Mouse (Mus musculus): ENCODE measurements around the gene Lhx9. TPM values are rescaled to one million over a fixed set of nuclear protein-coding genes. Genes with fewer than 3 reads are reported as not detected.

The Lhx9 gene
- polyA plus RNA-seq, 1 experiment from 2014 or later: 18.1 TPM

DNA sequence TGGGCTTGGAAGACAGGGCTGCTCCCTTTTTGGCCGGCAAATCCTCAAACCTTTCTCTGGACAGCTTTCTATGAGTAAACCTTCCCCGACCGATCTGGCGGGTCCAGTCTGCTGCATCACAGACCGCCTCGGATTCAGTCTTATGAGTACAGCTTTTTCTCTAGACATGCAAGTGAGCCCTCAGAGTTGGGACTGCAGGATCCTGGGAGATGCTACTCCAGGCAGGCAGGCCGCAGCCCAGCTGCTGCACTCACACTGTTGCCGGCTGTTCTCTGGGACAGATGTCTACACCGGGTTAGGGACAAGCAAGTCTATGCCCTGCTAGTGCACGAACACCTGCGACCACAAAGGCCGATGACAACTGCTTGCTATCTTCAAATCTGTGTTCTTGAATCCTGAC is 2.2 kb downstream of the Lhx9 start:
- Histone ChIP-seq H3K36me3 (peaks cover 5% of the 10 kb centered on the region; the same call in 1 of the 2 replicates), H3K4me3 (peak overlapping the region; percentile 49), H3K27me3 (ENCODE audit: insufficient read depth, poor library complexity, severe bottlenecking) (peaks cover 99% of the 10 kb centered on the region), H3K27ac (peak overlapping the region; percentile 29; the same call in 1 of the 2 replicates), H3K4me1 (replicated peaks) (peaks cover 65% of the 10 kb centered on the region), H3K9me3 (no peaks in the 10 kb centered on the region)
- WGBS: 0% methylated on average over 12 of the region's 12 CpGs
- no peak for DNase-seq (ENCODE audit: low spot score)

DNA sequence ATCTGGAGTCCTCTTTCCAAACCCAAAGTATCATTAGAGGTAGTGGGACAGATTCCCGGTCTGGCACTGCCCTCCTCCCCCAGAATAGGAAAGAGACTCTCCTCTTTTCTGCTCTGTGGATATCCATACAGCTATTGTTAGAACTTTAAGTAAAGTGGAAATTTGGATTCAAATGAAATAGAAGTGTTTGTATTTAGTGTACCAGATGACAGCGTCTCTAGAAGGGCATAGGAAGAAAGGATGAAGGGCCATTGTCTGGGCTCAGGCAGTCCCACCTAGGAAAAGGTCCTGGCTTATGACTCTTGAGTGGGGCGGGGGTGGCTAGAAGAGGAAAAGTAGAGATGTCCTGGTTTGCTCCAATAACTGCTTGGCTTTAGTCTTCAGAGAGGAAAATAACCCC is 2.9 kb downstream of the Lhx9 start:
- DNase-seq (ENCODE audit: low spot score): no peak
- no peaks in the 10 kb centered on the region for H3K36me3 ChIP-seq
- 8% methylated on average over 3 of the region's 3 CpGs for WGBS
- peak overlapping the region; percentile 49; the same call in 1 of the 2 replicates for H3K4me3 ChIP-seq
- H3K27me3 ChIP-seq (ENCODE audit: insufficient read depth, poor library complexity, severe bottlenecking): peaks cover 99% of the 10 kb centered on the region
- H3K27ac ChIP-seq: peak overlapping the region; percentile 29; the same call in 1 of the 2 replicates
- peaks cover 66% of the 10 kb centered on the region for H3K4me1 ChIP-seq (replicated peaks)
- no peaks in the 10 kb centered on the region for H3K9me3 ChIP-seq

DNA sequence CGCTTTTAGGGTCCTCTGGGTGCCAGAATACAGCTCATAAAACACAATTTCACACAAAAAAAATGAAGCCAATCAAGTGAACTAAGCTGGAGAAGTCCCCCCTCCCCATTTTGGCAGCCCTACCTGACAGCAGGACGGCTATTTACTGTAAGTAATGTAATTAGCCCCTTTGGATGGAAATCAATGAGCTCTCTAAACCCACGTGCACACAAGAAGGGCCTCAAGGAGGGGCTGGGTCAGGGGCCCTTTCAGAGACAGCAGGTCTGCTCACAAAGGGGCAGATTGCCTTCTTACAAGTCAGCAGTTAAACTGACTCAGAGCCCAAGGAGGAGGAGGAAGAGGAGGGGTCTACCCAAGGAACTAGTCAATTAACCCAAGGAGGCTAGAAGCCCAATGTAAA is 4.2 kb downstream of the Lhx9 start:
- DNase-seq (ENCODE audit: low spot score): no peak
- WGBS: under 1% methylated on average over 3 of the region's 3 CpGs
- H3K27ac ChIP-seq: no peak overlapping the region
- H3K27me3 ChIP-seq (ENCODE audit: insufficient read depth, poor library complexity, severe bottlenecking): peaks cover 100% of the 10 kb centered on the region
- H3K36me3 ChIP-seq: no peaks in the 10 kb centered on the region
- H3K4me1 ChIP-seq (replicated peaks): peaks cover 65% of the 10 kb centered on the region
- H3K9me3 ChIP-seq: no peaks in the 10 kb centered on the region
- H3K4me3 ChIP-seq: peak overlapping the region; percentile 51

DNA sequence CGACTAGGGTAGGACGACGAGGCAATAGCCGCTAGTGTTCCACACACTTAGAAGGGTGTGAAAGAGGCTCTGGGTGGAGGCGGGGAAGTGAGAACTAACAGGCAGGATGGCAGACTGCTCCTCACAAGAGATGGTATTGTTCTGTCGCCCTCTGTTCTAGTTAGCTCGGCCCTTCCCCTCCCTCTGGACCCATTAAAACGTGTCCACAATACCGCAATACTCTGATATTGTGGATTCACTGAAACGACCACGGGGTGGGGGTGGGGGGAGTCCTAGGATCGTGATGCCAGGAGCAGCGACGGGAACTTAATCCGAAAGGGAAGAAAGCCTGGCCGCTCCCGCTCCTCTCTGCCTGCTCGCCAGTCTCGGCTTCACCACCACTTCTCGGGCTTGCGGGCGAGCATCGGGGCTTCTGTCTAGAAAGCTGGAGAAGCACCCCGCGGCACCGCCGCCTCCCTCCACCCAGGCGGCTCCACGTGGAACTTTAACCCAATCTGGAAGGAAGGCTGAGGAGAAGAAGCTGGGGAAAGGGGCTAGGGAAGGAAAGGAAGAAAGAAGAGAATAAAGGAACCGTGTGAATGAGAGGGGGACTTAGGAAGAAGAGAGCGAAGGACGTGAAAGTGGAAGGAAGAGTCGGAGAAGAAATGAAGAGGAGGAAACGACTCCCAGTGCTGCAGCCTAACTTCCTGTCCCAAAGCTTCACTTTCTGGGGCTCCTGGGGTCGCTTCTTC is 4.9 kb downstream of the Lhx9 start:
- Histone ChIP-seq H3K27me3 (ENCODE audit: insufficient read depth, poor library complexity, severe bottlenecking) (peaks cover 100% of the 10 kb centered on the region), H3K27ac (peak overlapping the region; percentile 77), H3K9me3 (no peaks in the 10 kb centered on the region), H3K36me3 (no peaks in the 10 kb centered on the region), H3K4me3 (peak overlapping the region; percentile 51), H3K4me1 (replicated peaks) (peaks cover 60% of the 10 kb centered on the region)
- under 1% methylated on average over 35 of the region's 35 CpGs for WGBS
- peak; percentile 73 for DNase-seq (ENCODE audit: low spot score)

DNA sequence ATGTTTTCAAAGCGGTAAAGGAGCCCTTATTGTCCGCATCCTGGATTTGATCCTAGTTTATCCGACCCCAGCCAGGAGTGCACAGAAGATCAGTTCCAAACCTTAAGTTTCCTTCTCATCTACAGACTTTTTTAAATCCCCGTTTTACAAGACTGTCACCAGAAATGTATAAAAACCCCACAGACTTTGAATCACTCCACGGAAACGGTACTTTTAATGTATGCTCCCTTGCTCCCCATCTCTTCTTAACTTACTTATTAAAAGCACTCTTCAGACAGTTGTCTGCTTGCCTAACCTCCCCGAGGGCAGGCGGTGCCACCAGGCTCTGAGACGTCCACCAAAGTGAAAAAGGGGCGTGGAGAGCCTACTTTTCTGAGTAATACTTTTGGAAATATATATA is 5.6 kb downstream of the Lhx9 start:
- H3K27me3 ChIP-seq (ENCODE audit: insufficient read depth, poor library complexity, severe bottlenecking): peaks cover 100% of the 10 kb centered on the region
- H3K27ac ChIP-seq: no peak overlapping the region
- peaks cover 57% of the 10 kb centered on the region for H3K4me1 ChIP-seq (replicated peaks)
- peak overlapping the region; percentile 54 for H3K4me3 ChIP-seq
- WGBS: 1% methylated on average over 10 of the region's 10 CpGs
- H3K9me3 ChIP-seq: no peaks in the 10 kb centered on the region
- no peaks in the 10 kb centered on the region for H3K36me3 ChIP-seq
- DNase-seq (ENCODE audit: low spot score): no peak

- Histone ChIP-seq H3K27me3 (ENCODE audit: insufficient read depth, poor library complexity, severe bottlenecking) (peaks cover 100% of the 10 kb centered on the region), H3K36me3 (no peaks in the 10 kb centered on the region), H3K4me3 (peak overlapping the region; percentile 54), H3K9me3 (no peaks in the 10 kb centered on the region), H3K27ac (0 out of 2 replicates have a peak overlapping the region, but pooled peaks have one; percentile 77), H3K4me1 (replicated peaks) (peaks cover 52% of the 10 kb centered on the region)
- WGBS: 0% methylated on average over 8 of the region's 8 CpGs
- DNase-seq (ENCODE audit: low spot score): peak; percentile 64
Observed at GRCm38 (mm10) chr1:138842315-138842714, 6.1 kb downstream of the Lhx9 start.

DNA sequence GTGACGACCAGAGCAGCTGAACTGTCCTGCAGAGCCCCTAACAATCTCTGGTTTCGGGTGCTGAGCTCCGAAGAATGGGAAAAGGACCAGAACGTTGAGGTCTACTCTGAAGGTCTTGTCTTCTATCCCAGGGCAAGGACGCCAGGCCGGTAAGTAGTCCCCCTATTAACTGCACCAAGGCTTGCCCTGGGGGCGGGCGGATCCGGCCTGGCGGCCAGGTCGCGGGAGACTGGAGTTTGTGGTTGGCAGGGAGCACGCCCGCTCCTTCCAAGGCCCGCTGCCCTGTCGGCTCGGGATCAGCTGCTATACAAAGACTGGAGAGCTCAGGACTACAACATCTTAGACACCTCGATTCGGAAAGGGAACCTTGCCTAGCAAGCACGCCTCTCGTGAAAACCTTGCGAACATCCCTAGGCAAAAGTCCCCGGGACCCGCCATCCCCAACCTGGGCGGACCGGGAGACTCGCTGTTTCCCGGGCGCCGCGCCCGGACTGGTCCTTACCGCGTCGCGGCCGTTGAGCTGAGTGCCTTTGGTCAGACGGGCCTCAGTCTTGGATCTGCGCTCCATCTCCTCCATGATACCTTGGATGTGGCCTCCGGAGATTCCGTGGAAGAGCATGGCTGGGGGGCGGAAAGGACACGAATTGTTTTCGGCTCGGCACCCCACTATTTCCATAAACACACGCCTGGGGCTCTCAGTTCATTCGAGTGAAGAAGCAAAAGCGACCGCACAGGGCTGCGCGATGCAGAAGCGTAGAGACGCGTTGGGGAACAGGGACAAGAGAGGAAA is 6.9 kb downstream of the Lhx9 start:
- WGBS: 2% methylated on average over 54 of the region's 54 CpGs
- Histone ChIP-seq H3K9me3 (no peaks in the 10 kb centered on the region), H3K27ac (peak overlapping the region; percentile 77), H3K36me3 (no peaks in the 10 kb centered on the region), H3K27me3 (ENCODE audit: insufficient read depth, poor library complexity, severe bottlenecking) (peaks cover 100% of the 10 kb centered on the region), H3K4me1 (replicated peaks) (peaks cover 44% of the 10 kb centered on the region), H3K4me3 (peak overlapping the region; percentile 54)
- peak; percentile 84 for DNase-seq (ENCODE audit: low spot score)

- Histone ChIP-seq H3K9me3 (no peaks in the 10 kb centered on the region), H3K4me1 (replicated peaks) (peaks cover 38% of the 10 kb centered on the region), H3K27ac (peak overlapping the region; percentile 77; the same call in 1 of the 2 replicates), H3K4me3 (peak overlapping the region; percentile 54), H3K27me3 (ENCODE audit: insufficient read depth, poor library complexity, severe bottlenecking) (peaks cover 100% of the 10 kb centered on the region), H3K36me3 (no peaks in the 10 kb centered on the region)
- 3% methylated on average over 25 of the region's 25 CpGs for WGBS
- DNase-seq (ENCODE audit: low spot score): no peak
Observed at GRCm38 (mm10) chr1:138840440-138841305, 7.7 kb downstream of the Lhx9 start.

DNA sequence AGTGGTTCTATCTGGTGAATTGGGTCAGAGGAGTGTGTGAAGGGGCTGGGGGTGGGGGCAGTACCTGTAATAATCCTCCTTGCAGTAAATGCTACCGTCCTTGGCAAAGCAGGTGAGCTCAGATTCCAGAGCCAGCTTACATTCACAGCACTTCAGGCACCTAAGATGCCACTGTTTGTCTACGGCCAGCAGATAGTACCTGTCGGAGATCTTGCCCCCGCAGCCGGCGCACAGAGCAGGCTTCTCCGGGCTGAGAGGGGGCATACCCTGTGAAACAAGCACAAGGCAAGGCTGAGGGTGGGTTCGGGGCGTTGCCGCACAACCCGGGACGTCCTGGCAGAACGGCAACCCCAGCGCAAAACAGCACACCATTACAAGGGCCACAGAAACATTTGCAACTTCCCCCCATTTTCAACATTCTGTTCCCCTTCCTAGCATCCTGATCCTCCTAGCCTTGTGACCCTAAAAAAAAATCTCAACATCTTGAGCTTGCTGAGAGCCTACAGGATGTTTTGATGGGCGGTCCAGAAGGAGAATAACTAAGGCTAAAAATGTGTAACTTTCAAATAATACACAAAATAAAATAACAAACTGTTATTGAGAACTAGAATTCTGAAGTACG is 8.5 kb downstream of the Lhx9 start:
- Histone ChIP-seq H3K36me3 (no peaks in the 10 kb centered on the region), H3K4me1 (replicated peaks) (peaks cover 38% of the 10 kb centered on the region), H3K9me3 (no peaks in the 10 kb centered on the region), H3K27me3 (ENCODE audit: insufficient read depth, poor library complexity, severe bottlenecking) (peaks cover 100% of the 10 kb centered on the region), H3K4me3 (peak overlapping the region; percentile 54), H3K27ac (no peak overlapping the region; the same call in 1 of the 2 replicates)
- no peak for DNase-seq (ENCODE audit: low spot score)
- 3% methylated on average over 16 of the region's 16 CpGs for WGBS

DNA sequence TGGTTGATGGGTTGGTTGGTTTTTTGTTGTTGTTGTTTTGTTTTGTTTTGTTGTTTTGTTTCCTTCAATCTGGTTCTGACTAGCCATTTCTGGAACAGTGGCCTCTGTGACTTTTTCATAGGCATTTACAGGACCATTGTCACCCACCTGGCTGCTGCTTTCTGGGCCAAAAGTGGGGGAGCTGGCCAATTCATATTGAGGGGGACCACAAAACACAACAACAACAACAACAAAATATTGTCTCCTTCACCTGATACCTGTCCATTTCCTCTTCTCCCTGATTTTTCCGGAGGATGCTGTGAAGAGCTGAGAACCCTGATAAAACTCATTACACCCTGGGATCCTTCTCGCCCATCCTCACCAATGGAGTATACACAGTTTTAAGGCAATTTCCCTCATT is 9.1 kb downstream of the Lhx9 start:
- no peaks in the 10 kb centered on the region for H3K9me3 ChIP-seq
- H3K36me3 ChIP-seq: no peaks in the 10 kb centered on the region
- WGBS: 8% methylated on average over 2 of the region's 2 CpGs
- DNase-seq (ENCODE audit: low spot score): no peak
- H3K4me3 ChIP-seq: peak overlapping the region; percentile 54; the same call in 1 of the 2 replicates
- peaks cover 37% of the 10 kb centered on the region for H3K4me1 ChIP-seq (replicated peaks)
- H3K27me3 ChIP-seq (ENCODE audit: insufficient read depth, poor library complexity, severe bottlenecking): peaks cover 100% of the 10 kb centered on the region
- H3K27ac ChIP-seq: no peak overlapping the region

DNA sequence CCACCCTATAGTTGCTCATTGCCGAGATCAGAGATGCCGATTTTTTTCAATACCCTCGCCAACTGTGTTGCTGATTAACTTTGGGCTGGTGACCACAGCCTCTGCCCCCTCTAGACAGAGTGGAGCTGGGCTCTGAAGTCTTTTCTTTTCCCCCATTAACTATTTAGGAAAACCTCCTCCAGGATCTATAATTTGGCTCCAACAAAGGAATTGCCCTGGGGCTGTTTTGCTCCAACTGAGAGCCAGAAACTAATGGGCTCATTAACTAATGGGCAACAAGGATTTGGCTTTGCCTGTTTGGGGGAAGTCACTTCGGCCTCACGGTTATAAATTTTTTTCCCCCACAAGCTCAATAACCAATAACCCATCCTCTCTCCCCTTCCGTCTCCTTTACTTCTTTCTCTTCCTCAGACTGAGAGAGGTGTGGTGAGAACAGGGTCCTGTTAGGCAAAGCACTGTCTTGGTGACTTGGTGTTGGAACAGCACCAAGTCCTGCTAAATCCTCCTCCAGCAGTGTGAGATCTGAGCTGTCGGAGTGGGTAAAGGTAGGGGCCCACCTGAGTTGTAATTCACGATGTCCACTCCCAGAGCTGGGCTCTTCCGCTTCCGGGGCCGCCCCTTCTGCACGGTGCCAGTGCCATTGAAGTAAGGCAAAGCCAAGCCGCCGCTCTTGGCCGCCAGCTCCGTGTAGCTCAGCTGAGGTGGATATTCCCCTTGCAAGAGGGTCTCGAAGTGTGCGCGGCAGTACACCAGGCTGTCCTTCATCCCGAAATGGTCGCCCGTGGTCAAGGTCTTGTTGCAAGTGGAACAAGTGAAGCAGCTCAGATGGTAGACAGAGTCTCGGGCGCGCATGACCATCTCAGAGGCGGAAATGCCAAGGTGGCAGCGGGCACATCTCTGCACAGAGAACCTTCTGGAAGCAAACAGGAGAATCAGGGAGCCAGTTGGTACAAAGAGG is 10.3 kb downstream of the Lhx9 start:
- no peaks in the 10 kb centered on the region for H3K9me3 ChIP-seq
- peaks cover 100% of the 10 kb centered on the region for H3K27me3 ChIP-seq (ENCODE audit: insufficient read depth, poor library complexity, severe bottlenecking)
- no peak for DNase-seq (ENCODE audit: low spot score)
- no peaks in the 10 kb centered on the region for H3K36me3 ChIP-seq
- H3K4me1 ChIP-seq (replicated peaks): peaks cover 25% of the 10 kb centered on the region
- 8% methylated on average over 27 of the region's 27 CpGs for WGBS
- peak overlapping the region; percentile 40 for H3K4me3 ChIP-seq
- H3K27ac ChIP-seq: no peak overlapping the region
